ENCODE assay signal across 15 mouse cellular contexts in the genomic region with DNA sequence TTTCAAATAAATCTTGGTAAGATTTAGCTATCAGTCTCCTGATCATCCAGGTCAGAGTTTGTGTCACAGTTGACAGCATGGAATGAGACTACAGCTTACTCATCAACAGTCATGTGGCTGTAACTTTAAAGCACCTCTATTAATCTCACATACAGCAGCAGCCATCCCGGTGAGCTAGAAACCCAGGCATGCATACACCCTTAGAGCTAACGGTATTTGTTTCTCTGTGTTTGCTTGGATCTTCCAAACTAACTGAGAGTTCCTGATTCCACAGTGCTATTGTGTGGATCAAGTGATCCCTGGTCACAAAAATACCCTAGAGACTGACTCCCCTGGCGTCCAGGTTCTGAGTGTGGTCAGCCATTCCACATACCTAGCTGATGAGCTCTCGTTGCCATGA. TPM values are rescaled to one million over a fixed set of nuclear protein-coding genes. Genes with fewer than 3 reads are reported as not detected.
DNase-seq lines count a peak whose midpoint lies in the region; ATAC-seq and TF ChIP-seq lines count a peak whose summit lies in the region.
"Had no signal": no experiment of that assay in that cellular context is flagged by ENCODE, and none has a peak within 500 bp of the region (broad histone marks: within the 10 kb centered on the region; RNA-seq: fewer than 3 reads in every experiment).

No protein-coding gene starts in this region.

- TF ChIP-seq CTCF in liver, adult 2 months (IDR thresholded peaks at IDR 0.05; ENCODE audit: low read depth, low read length), result no peak
- no peak for TF ChIP-seq CTCF in hindbrain, postnatal 0 days (IDR thresholded peaks at IDR 0.05; ENCODE audit: low read depth)

- H3K4me3 ChIP-seq in liver, adult 2 months (ENCODE audit: insufficient read depth, low read depth, low read length), result peak overlapping the region; percentile 55
- no peak overlapping the region for H3K4me3 ChIP-seq in liver, embryonic 11.5 days (ENCODE audit: low read depth, low read length)
- no peak overlapping the region for H3K4me3 ChIP-seq in forebrain, embryonic 14.5 days (ENCODE audit: low read depth, low read length)
- H3K4me3 ChIP-seq in hindbrain, postnatal 0 days (ENCODE audit: low read length), result peak overlapping the region; percentile 44; the same call in 1 of the 2 replicates
- H3K4me3 ChIP-seq in neural tube, embryonic 13.5 days, result no peak overlapping the region
- H3K4me3 ChIP-seq in heart, embryonic 12.5 days, result no peak overlapping the region

- H3K4me2 ChIP-seq in liver, embryonic 11.5 days, result no peak overlapping the region
- H3K4me2 ChIP-seq in forebrain, embryonic 14.5 days (ENCODE audit: low read length), result peak overlapping the region; percentile 80
- peak overlapping the region; percentile 98 for H3K4me2 ChIP-seq in hindbrain, postnatal 0 days (ENCODE audit: low read depth, low read length)
- peak overlapping the region; percentile 86 for H3K4me2 ChIP-seq in neural tube, embryonic 13.5 days
- no peak overlapping the region for H3K4me2 ChIP-seq in heart, embryonic 12.5 days

- peaks cover 14% of the 10 kb centered on the region for H3K4me1 ChIP-seq in liver, adult 2 months (ENCODE audit: control insufficient read depth, insufficient read depth, low read length)
- H3K4me1 ChIP-seq in liver, embryonic 11.5 days (replicated peaks; ENCODE audit: control insufficient read depth, insufficient read depth, low read length), result 0 out of 2 replicates have a peak, but pooled peaks cover 2% of the 10 kb centered on the region
- H3K4me1 ChIP-seq in forebrain, embryonic 14.5 days (ENCODE audit: control insufficient read depth, insufficient read depth, low read length), result 0 out of 2 replicates have a peak, but pooled peaks cover 5% of the 10 kb centered on the region
- H3K4me1 ChIP-seq in hindbrain, postnatal 0 days (ENCODE audit: insufficient read depth, low read length), result peaks cover 6% of the 10 kb centered on the region; the same call in 1 of the 2 replicates
- H3K4me1 ChIP-seq in neural tube, embryonic 13.5 days (replicated peaks), result peaks cover 17% of the 10 kb centered on the region
- peaks cover 11% of the 10 kb centered on the region; the same call in 1 of the 2 replicates for H3K4me1 ChIP-seq in heart, embryonic 12.5 days (replicated peaks)

- TF ChIP-seq POLR2A in liver, adult 2 months (IDR thresholded peaks at IDR 0.05; ENCODE audit: extremely low read depth, insufficient read depth, low read length), result no peak

- H3K27me3 ChIP-seq in liver, adult 2 months (ENCODE audit: control insufficient read depth, insufficient read depth, low read length), result no peaks in the 10 kb centered on the region
- H3K27me3 ChIP-seq in liver, embryonic 11.5 days (replicated peaks; ENCODE audit: control insufficient read depth, insufficient read depth, low read length), result peaks cover 13% of the 10 kb centered on the region; the same call in 1 of the 2 replicates
- H3K27me3 ChIP-seq in forebrain, embryonic 14.5 days (replicated peaks; ENCODE audit: control insufficient read depth, insufficient read depth, low read length), result no peaks in the 10 kb centered on the region
- H3K27me3 ChIP-seq in hindbrain, postnatal 0 days (ENCODE audit: insufficient read depth, low read length), result no peaks in the 10 kb centered on the region
- no peaks in the 10 kb centered on the region for H3K27me3 ChIP-seq in neural tube, embryonic 13.5 days
- no peaks in the 10 kb centered on the region for H3K27me3 ChIP-seq in heart, embryonic 12.5 days (replicated peaks)
- H3K27me3 ChIP-seq: lung, embryonic 15.5 days had no signal

- peak overlapping the region; percentile 79 for H3K9ac ChIP-seq in liver, adult 2 months (ENCODE audit: low read depth, low read length)
- no peak overlapping the region for H3K9ac ChIP-seq in liver, embryonic 11.5 days (ENCODE audit: low read depth, low read length)
- no peak overlapping the region for H3K9ac ChIP-seq in forebrain, embryonic 14.5 days (ENCODE audit: low read length)
- no peak overlapping the region for H3K9ac ChIP-seq in hindbrain, postnatal 0 days (replicated peaks; ENCODE audit: low read length)
- H3K9ac ChIP-seq in neural tube, embryonic 13.5 days, result no peak overlapping the region
- H3K9ac ChIP-seq in heart, embryonic 12.5 days, result no peak overlapping the region
- H3K9ac ChIP-seq: lung, embryonic 15.5 days had no signal

- ATAC-seq in liver, embryonic 11.5 days (replicated peaks; ENCODE audit: low FRiP score), result no peak
- ATAC-seq in forebrain, embryonic 14.5 days, result no peak
- ATAC-seq in hindbrain, postnatal 0 days, result no peak
- ATAC-seq in neural tube, embryonic 13.5 days (ENCODE audit: low read depth), result no peak
- no peak for ATAC-seq in heart, embryonic 12.5 days (ENCODE audit: insufficient number of reproducible peaks, low FRiP score)
- ATAC-seq: CD4-positive, CD25-positive, alpha-beta regulatory T cell, adult 4 months; inflammation-experienced regulatory T-cells, adult 6 months had no signal

- H3K27ac ChIP-seq in liver, adult 2 months (replicated peaks; ENCODE audit: insufficient read depth, low read depth, low read length), result peak overlapping the region; percentile 96
- H3K27ac ChIP-seq in liver, embryonic 11.5 days (ENCODE audit: low read depth, low read length), result no peak overlapping the region
- H3K27ac ChIP-seq in forebrain, embryonic 14.5 days (ENCODE audit: low read depth, low read length), result no peak overlapping the region
- H3K27ac ChIP-seq in hindbrain, postnatal 0 days, result no peak overlapping the region
- no peak overlapping the region for H3K27ac ChIP-seq in neural tube, embryonic 13.5 days (replicated peaks)
- H3K27ac ChIP-seq in heart, embryonic 12.5 days (ENCODE audit: poor library complexity, severe bottlenecking), result no peak overlapping the region
- H3K27ac ChIP-seq: lung, embryonic 15.5 days had no signal

- peak; percentile 74 for DNase-seq in liver, adult 2 months (ENCODE audit: extremely low read depth, low read depth, low spot score)
- DNase-seq in liver, embryonic 11.5 days (ENCODE audit: low spot score), result no peak
- no peak for DNase-seq in forebrain, embryonic 14.5 days (ENCODE audit: low spot score)
- no peak for DNase-seq in hindbrain, postnatal 0 days (ENCODE audit: low spot score)
- no peak for DNase-seq in ovary, postnatal 10 days (ENCODE audit: low spot score)
- no peak for DNase-seq in spleen, postnatal 4 days (ENCODE audit: low spot score in 2 of 2)
- DNase-seq: gastrocnemius, postnatal 10 days had no signal

- no peaks in the 10 kb centered on the region for H3K79me2 ChIP-seq in liver, adult 2 months (ENCODE audit: control insufficient read depth, insufficient read depth, low read length)

- no peaks in the 10 kb centered on the region for H3K9me3 ChIP-seq in liver, embryonic 11.5 days (ENCODE audit: control insufficient read depth, low read length)
- H3K9me3 ChIP-seq in forebrain, embryonic 14.5 days (replicated peaks; ENCODE audit: control insufficient read depth, low read length), result no peaks in the 10 kb centered on the region
- H3K9me3 ChIP-seq in hindbrain, postnatal 0 days (ENCODE audit: low read length), result no peaks in the 10 kb centered on the region
- H3K9me3 ChIP-seq in neural tube, embryonic 13.5 days, result no peaks in the 10 kb centered on the region
- no peaks in the 10 kb centered on the region for H3K9me3 ChIP-seq in heart, embryonic 12.5 days (replicated peaks)
- H3K9me3 ChIP-seq: lung, embryonic 15.5 days had no signal

- peaks cover 9% of the 10 kb centered on the region for H3K36me3 ChIP-seq in liver, adult 2 months (ENCODE audit: control insufficient read depth, insufficient read depth, low read length)
- no peaks in the 10 kb centered on the region for H3K36me3 ChIP-seq in liver, embryonic 11.5 days (ENCODE audit: control insufficient read depth, insufficient read depth, low read length)
- H3K36me3 ChIP-seq in forebrain, embryonic 14.5 days (ENCODE audit: control insufficient read depth, insufficient read depth, low read length), result no peaks in the 10 kb centered on the region
- H3K36me3 ChIP-seq in hindbrain, postnatal 0 days (ENCODE audit: insufficient read depth, low read length), result no peaks in the 10 kb centered on the region
- no peaks in the 10 kb centered on the region for H3K36me3 ChIP-seq in neural tube, embryonic 13.5 days
- H3K36me3 ChIP-seq in heart, embryonic 12.5 days, result no peaks in the 10 kb centered on the region
- H3K36me3 ChIP-seq: lung, embryonic 15.5 days had no signal

- whole genome bisulfite sequencing in liver, adult 2 months, result 21% methylated on average over 4 of the region's 4 CpGs
- 58% methylated on average over 4 of the region's 4 CpGs for WGBS in liver, embryonic 11.5 days
- 23% methylated on average over 4 of the region's 4 CpGs for whole genome bisulfite sequencing in forebrain, embryonic 14.5 days
- WGBS in hindbrain, postnatal 0 days, result 11% methylated on average over 4 of the region's 4 CpGs
- WGBS in neural tube, embryonic 13.5 days, result 13% methylated on average over 4 of the region's 4 CpGs
- 38% methylated on average over 4 of the region's 4 CpGs for WGBS in heart, embryonic 12.5 days

RNA-seq across cellular contexts. Expression of gene Car3, which starts 1.5 kb away (rescaled TPM):
- 1,504 and 1,617 TPM in 2 replicates for total RNA-seq in liver, adult 2 months (2014; rRNA removed)
- 1,802 and 2,250 TPM in 2 replicates for polyA plus RNA-seq in liver, adult 2 months (2012; rRNA removed)
- polyA plus RNA-seq in liver, embryonic 11.5 days (2014; fragmentation: Nextera tagmentation; extraction: Ambion mirVana), result 3.2 and 3.5 TPM in 2 replicates
- 1.1 and 1.5 TPM in 2 replicates for polyA plus RNA-seq in forebrain, embryonic 14.5 days (2014; fragmentation: Nextera tagmentation; extraction: Ambion mirVana)
- total RNA-seq in hindbrain, postnatal 0 days (2014; rRNA removed), result 0.99 and 5.4 TPM in 2 replicates
- polyA plus RNA-seq in hindbrain, postnatal 0 days (2015; fragmentation: Nextera tagmentation; extraction: Ambion mirVana), result 3.2 and 3.9 TPM in 2 replicates
- 10.0 and 10.1 TPM in 2 replicates for polyA plus RNA-seq in neural tube, embryonic 13.5 days (2015; fragmentation: Nextera tagmentation; extraction: Ambion mirVana)
- polyA plus RNA-seq in heart, embryonic 12.5 days (2016; fragmentation: Nextera tagmentation; extraction: Ambion mirVana), result 25.2 and 27.4 TPM in 2 replicates
- polyA plus RNA-seq: CD4-positive, CD25-positive, alpha-beta regulatory T cell, adult 4 months; inflammation-experienced regulatory T-cells, adult 6 months had no signal

RNA-seq across cellular contexts. Expression of gene Car2, which starts 24.3 kb away (rescaled TPM):
- total RNA-seq in liver, adult 2 months (2014; rRNA removed), result 10.7 and 13.5 TPM in 2 replicates
- polyA plus RNA-seq in liver, adult 2 months (2012; rRNA removed), result 32.8 and 37.5 TPM in 2 replicates
- polyA plus RNA-seq in liver, embryonic 11.5 days (2014; fragmentation: Nextera tagmentation; extraction: Ambion mirVana), result 1,283 and 1,400 TPM in 2 replicates
- polyA plus RNA-seq in forebrain, embryonic 14.5 days (2014; fragmentation: Nextera tagmentation; extraction: Ambion mirVana), result 22.1 and 25.5 TPM in 2 replicates
- total RNA-seq in hindbrain, postnatal 0 days (2014; rRNA removed), result 79.6 and 124 TPM in 2 replicates
- 89.4 and 102 TPM in 2 replicates for polyA plus RNA-seq in hindbrain, postnatal 0 days (2015; fragmentation: Nextera tagmentation; extraction: Ambion mirVana)
- 24.4 and 28.4 TPM in 2 replicates for polyA plus RNA-seq in neural tube, embryonic 13.5 days (2015; fragmentation: Nextera tagmentation; extraction: Ambion mirVana)
- polyA plus RNA-seq in heart, embryonic 12.5 days (2016; fragmentation: Nextera tagmentation; extraction: Ambion mirVana), result 180 and 196 TPM in 2 replicates

RNA-seq across cellular contexts. Expression of gene Car1, which starts 53.6 kb away (rescaled TPM):
- total RNA-seq in liver, adult 2 months (2014; rRNA removed), result 8.3 and 11.2 TPM in 2 replicates
- 8.1 and 9.3 TPM in 2 replicates for polyA plus RNA-seq in liver, adult 2 months (2012; rRNA removed)
- polyA plus RNA-seq in liver, embryonic 11.5 days (2014; fragmentation: Nextera tagmentation; extraction: Ambion mirVana), result 32.0 and 32.9 TPM in 2 replicates
- polyA plus RNA-seq in forebrain, embryonic 14.5 days (2014; fragmentation: Nextera tagmentation; extraction: Ambion mirVana), result not detected in 2 replicates
- total RNA-seq in hindbrain, postnatal 0 days (2014; rRNA removed), result not detected in 2 replicates
- 0.13 and 0.30 TPM in 2 replicates for polyA plus RNA-seq in hindbrain, postnatal 0 days (2015; fragmentation: Nextera tagmentation; extraction: Ambion mirVana)
- not detected in 2 replicates for polyA plus RNA-seq in neural tube, embryonic 13.5 days (2015; fragmentation: Nextera tagmentation; extraction: Ambion mirVana)
- polyA plus RNA-seq in heart, embryonic 12.5 days (2016; fragmentation: Nextera tagmentation; extraction: Ambion mirVana), result 0.41 and 0.47 TPM in 2 replicates
- total RNA-seq: left cerebral cortex, adult 18-20 months had no signal
- polyA plus RNA-seq: brain, embryonic 14.5 days; CD4-positive, CD25-positive, alpha-beta regulatory T cell, adult 4 months; inflammation-experienced regulatory T-cells, adult 6 months; small intestine, adult 2 months had no signal

Comparison
In these comparisons a context has a peak if more than half of its experiments do, and no peak if none do; other contexts are left out.
1. H3K4me3 ChIP-seq: peak in liver, adult 2 months (single experiment) and hindbrain, postnatal 0 days (single experiment); none in liver, embryonic 11.5 days (single experiment), forebrain, embryonic 14.5 days (single experiment), neural tube, embryonic 13.5 days (single experiment) and heart, embryonic 12.5 days (single experiment).
2. RNA of gene Car3, which starts 1.5 kb away (polyA plus RNA-seq): 1,802 to 2,250 TPM in liver, adult 2 months; 25.2 to 27.4 TPM in heart, embryonic 12.5 days, 10.0 to 10.1 TPM in neural tube, embryonic 13.5 days, 3.2 to 3.9 TPM in hindbrain, postnatal 0 days, 3.2 to 3.5 TPM in liver, embryonic 11.5 days and 1.1 to 1.5 TPM in forebrain, embryonic 14.5 days; every median in the first group is over 10 times any median in the second.
3. H3K4me2 ChIP-seq: peak in forebrain, embryonic 14.5 days (single experiment), hindbrain, postnatal 0 days (single experiment) and neural tube, embryonic 13.5 days (single experiment); none in liver, embryonic 11.5 days (single experiment) and heart, embryonic 12.5 days (single experiment).